Comparison of ENCODE assay signal across 28 mouse cellular contexts in the genomic region with DNA sequence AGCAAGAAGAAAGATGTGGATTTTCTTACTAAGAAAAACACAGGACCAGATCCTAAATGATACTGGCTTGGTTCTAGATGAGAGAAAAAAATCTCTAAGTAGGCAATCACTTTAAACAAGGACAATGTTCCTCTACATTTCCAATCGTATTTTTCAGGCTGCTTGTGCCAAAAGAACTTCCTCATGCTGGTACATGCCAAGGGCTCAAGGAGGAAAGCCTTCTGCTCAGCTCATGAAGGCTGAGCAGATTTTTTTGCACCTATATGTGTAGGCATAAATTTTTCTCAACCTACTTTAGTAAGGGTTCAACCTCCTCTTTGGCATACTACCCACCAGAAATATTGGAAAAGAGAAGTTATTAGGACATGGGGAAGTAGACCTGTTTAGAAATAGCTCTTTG. TPM values are rescaled to one million over a fixed set of nuclear protein-coding genes. Genes with fewer than 3 reads are reported as not detected.
DNase-seq lines count a peak whose midpoint lies in the region; ATAC-seq and TF ChIP-seq lines count a peak whose summit lies in the region.
"Had no signal": no experiment of that assay in that cellular context is flagged by ENCODE, and none has a peak within 500 bp of the region (broad histone marks: within the 10 kb centered on the region; RNA-seq: fewer than 3 reads in every experiment).

No protein-coding gene starts in this region.

- no peak for TF ChIP-seq POLR2A in lung, adult 2 months (IDR thresholded peaks at IDR 0.05; ENCODE audit: borderline replicate concordance, extremely low read depth, low read depth, low read length)

- no peak for TF ChIP-seq CTCF in lung, adult 2 months (IDR thresholded peaks at IDR 0.05; ENCODE audit: insufficient read depth, low read length)
- no peak for TF ChIP-seq CTCF in left cerebral cortex, adult 2 months (IDR thresholded peaks at IDR 0.05)

- ATAC-seq in frontal cortex, adult (ENCODE audit: low TSS enrichment): peak; percentile 79
- ATAC-seq in kidney, embryonic 16.5 days (ENCODE audit: low FRiP score, low TSS enrichment): no peak
- no peak for ATAC-seq in lung, embryonic 16.5 days (ENCODE audit: low read depth)
- 0 out of 2 replicates have a peak, but pooled peaks have one; percentile 23 for ATAC-seq in megakaryocyte progenitor cell, adult 5-6 weeks (replicated peaks; ENCODE audit: poor library complexity)
- ATAC-seq: activated CD4-positive, CD25-positive, alpha-beta regulatory T cell, adult 4 months; forebrain, embryonic 14.5 days; forebrain, postnatal 0 days; hindbrain, embryonic 16.5 days had no signal

- intact Hi-C loops in left cerebral cortex, adult 2 months (cut with DNase I): no loop called here

- no peak overlapping the region for H3K9ac ChIP-seq in kidney, embryonic 16.5 days (replicated peaks; ENCODE audit: low read length)
- H3K9ac ChIP-seq in lung, embryonic 16.5 days (ENCODE audit: low read length): no peak overlapping the region
- H3K9ac ChIP-seq: embryonic facial prominence, embryonic 12.5 days; embryonic facial prominence, embryonic 15.5 days; forebrain, postnatal 0 days; heart, embryonic 15.5 days; hindbrain, embryonic 13.5 days had no signal

- H3K27ac ChIP-seq in kidney, embryonic 16.5 days (ENCODE audit: low read length): peak overlapping the region; percentile 13; the same call in 1 of the 2 replicates
- peak overlapping the region; percentile 27; the same call in 1 of the 2 replicates for H3K27ac ChIP-seq in lung, embryonic 16.5 days (ENCODE audit: low read length)
- no peak overlapping the region for H3K27ac ChIP-seq in left cerebral cortex, adult 2 months
- H3K27ac ChIP-seq: embryonic facial prominence, embryonic 12.5 days; embryonic facial prominence, embryonic 15.5 days; heart, adult 2 months; hindbrain, embryonic 10.5 days; hindbrain, embryonic 13.5 days had no signal

- no peak overlapping the region for H3K4me2 ChIP-seq in kidney, embryonic 16.5 days (replicated peaks; ENCODE audit: low read depth, low read length)
- H3K4me2 ChIP-seq in lung, embryonic 16.5 days (ENCODE audit: low read depth, low read length): no peak overlapping the region
- H3K4me2 ChIP-seq: embryonic facial prominence, embryonic 12.5 days; embryonic facial prominence, embryonic 15.5 days; heart, embryonic 11.5 days; heart, embryonic 15.5 days; hindbrain, embryonic 13.5 days had no signal

- H3K9me3 ChIP-seq in kidney, embryonic 16.5 days (ENCODE audit: low read length): no peaks in the 10 kb centered on the region
- H3K9me3 ChIP-seq in lung, embryonic 16.5 days (ENCODE audit: control insufficient read depth, low read length): no peaks in the 10 kb centered on the region
- H3K9me3 ChIP-seq: embryonic facial prominence, embryonic 12.5 days; embryonic facial prominence, embryonic 15.5 days; heart, embryonic 15.5 days; hindbrain, embryonic 10.5 days; hindbrain, embryonic 13.5 days had no signal

- WGBS in kidney, embryonic 16.5 days: 48% methylated on average over 1 of the region's 1 CpGs
- WGBS in lung, embryonic 16.5 days: 23% methylated on average over 1 of the region's 1 CpGs
- 11% methylated on average over 1 of the region's 1 CpGs for WGBS in lung, adult 2 months

- H3K4me3 ChIP-seq in kidney, embryonic 16.5 days (ENCODE audit: low read length): no peak overlapping the region
- H3K4me3 ChIP-seq in lung, embryonic 16.5 days (ENCODE audit: low read length): no peak overlapping the region
- H3K4me3 ChIP-seq in lung, adult 2 months (replicated peaks; ENCODE audit: extremely low read depth, low read depth, low read length): no peak overlapping the region
- no peak overlapping the region for H3K4me3 ChIP-seq in left cerebral cortex, adult 2 months
- H3K4me3 ChIP-seq: embryonic facial prominence, embryonic 12.5 days; embryonic facial prominence, embryonic 15.5 days; heart, adult 2 months; heart, embryonic 15.5 days; hindbrain, embryonic 10.5 days; hindbrain, embryonic 13.5 days had no signal

- H3K4me1 ChIP-seq in kidney, embryonic 16.5 days (ENCODE audit: insufficient read depth, low read length): peaks cover 38% of the 10 kb centered on the region
- peaks cover 34% of the 10 kb centered on the region for H3K4me1 ChIP-seq in lung, embryonic 16.5 days (replicated peaks; ENCODE audit: control insufficient read depth, insufficient read depth, low read length)
- H3K4me1 ChIP-seq in lung, adult 2 months (ENCODE audit: control insufficient read depth, insufficient read depth, low read length): peaks cover 2% of the 10 kb centered on the region; the same call in 1 of the 2 replicates

- no peaks in the 10 kb centered on the region for H3K27me3 ChIP-seq in kidney, embryonic 16.5 days (ENCODE audit: insufficient read depth, low read length)
- H3K27me3 ChIP-seq in lung, embryonic 16.5 days (ENCODE audit: control insufficient read depth, insufficient read depth, low read depth, low read length): no peaks in the 10 kb centered on the region
- H3K27me3 ChIP-seq: embryonic facial prominence, embryonic 12.5 days; embryonic facial prominence, embryonic 15.5 days; heart, embryonic 15.5 days; hindbrain, embryonic 13.5 days had no signal

- DNase-seq in frontal cortex, postnatal 36 days (ENCODE audit: low spot score in 2 of 2): no peak
- DNase-seq in kidney, postnatal 4 days: no peak
- no peak for DNase-seq in lung, adult 2 months
- DNase-seq in left cerebral cortex, adult 2 months (ENCODE audit: extremely low spot score in 1 of 2, low spot score in 2 of 2): no peak
- DNase-seq: adrenal gland, adult 8-10 months; adrenal gland, postnatal 25 days; cerebellum, adult 11 months; cerebellum, adult 2 months; cerebellum, adult 9-11 months; cerebellum, postnatal 25 days; forebrain, postnatal 0 days; gastrocnemius, postnatal 10 days; gastrocnemius, postnatal 36 days; heart, adult 2 months; heart, postnatal 36 days had no signal

- no peaks in the 10 kb centered on the region for H3K36me3 ChIP-seq in kidney, embryonic 16.5 days (ENCODE audit: insufficient read depth, low read length)
- H3K36me3 ChIP-seq in lung, embryonic 16.5 days (ENCODE audit: control insufficient read depth, insufficient read depth, low read length): no peaks in the 10 kb centered on the region
- H3K36me3 ChIP-seq: embryonic facial prominence, embryonic 12.5 days; embryonic facial prominence, embryonic 15.5 days; heart, embryonic 15.5 days; hindbrain, embryonic 10.5 days; hindbrain, embryonic 13.5 days had no signal

RNA-seq across cellular contexts. Expression of a gene that starts 59.8 kb away (rescaled TPM):
- polyA plus RNA-seq in kidney, embryonic 16.5 days (2015; fragmentation: Nextera tagmentation; extraction: Ambion mirVana): 1.1 and 1.6 TPM in 2 replicates
- 5.4 and 6.9 TPM in 2 replicates for polyA plus RNA-seq in lung, embryonic 16.5 days (2015; fragmentation: Nextera tagmentation; extraction: Ambion mirVana)
- polyA plus RNA-seq in lung, adult 2 months (2012; rRNA removed): 1.3 and 3.6 TPM in 2 replicates
- total RNA-seq in megakaryocyte progenitor cell, adult 5-6 weeks (2015): 132 and 146 TPM in 2 replicates
- total RNA-seq in megakaryocyte progenitor cell, adult 5-6 weeks (2017): 44.7 and 52.2 TPM in 2 replicates
- not detected for total RNA-seq in left cerebral cortex, adult 2 months (2021)
- total RNA-seq: forebrain, postnatal 0 days had no signal
- polyA plus RNA-seq: forebrain, embryonic 14.5 days; hindbrain, embryonic 10.5 days had no signal

Comparison
In these comparisons a context has a peak if more than half of its experiments do, and no peak if none do; other contexts are left out.
1. ATAC-seq: peak in frontal cortex, adult (single experiment) and megakaryocyte progenitor cell, adult 5-6 weeks (single experiment); none in kidney, embryonic 16.5 days (single experiment) and lung, embryonic 16.5 days (single experiment).